Mouse (Mus musculus): Measurements from ENCODE around the gene Paqr5.

GRCm38 (mm10) chr9:62049166-62049565, 22.5 kb upstream of the Paqr5 start:
- TF ChIP-seq CTCF (IDR thresholded peaks at IDR 0.05; ENCODE audit: insufficient read depth, low read length), result no peak
- TF ChIP-seq POLR2A (IDR thresholded peaks at IDR 0.05; ENCODE audit: borderline replicate concordance, extremely low read depth, low read depth, low read length), result no peak

Data from lung, adult 2 months (tissue).